Mouse (Mus musculus) neural tube, embryonic 13.5 days (tissue): ENCODE data around the gene Mmel1. TPM values are rescaled to one million over a fixed set of nuclear protein-coding genes. Genes with fewer than 3 reads are reported as not detected.

ENCODE experiments used
- ATAC-seq: fragments of 200-750 bp; cut with Nextera tagmentation; 2 replicates; pipeline ENCODE4 v1.8.0; 2017; ENCODE audit warnings: low read depth, mild to moderate bottlenecking, moderate TSS enrichment, moderate library complexity
- H3K27ac ChIP-seq: fragments of 300-500 bp; sonication (generic); replicated peaks from 2 replicates; pipeline ENCODE4 v1.5.1; 2015; ENCODE audit warnings: moderate library complexity, mild to moderate bottlenecking, inconsistent platforms
- H3K27me3 ChIP-seq: fragments of 300-500 bp; sonication (generic); 2 replicates; pipeline ENCODE4 v1.6.1; 2015; ENCODE audit warnings: mild to moderate bottlenecking, inconsistent platforms
- H3K36me3 ChIP-seq: fragments of 300-500 bp; sonication (generic); 2 replicates; pipeline ENCODE4 v1.6.1; 2015; ENCODE audit warnings: mild to moderate bottlenecking, inconsistent platforms
- H3K4me1 ChIP-seq: fragments of 300-500 bp; sonication (generic); replicated peaks from 2 replicates; pipeline ENCODE4 v1.6.1; 2015; ENCODE audit warnings: inconsistent platforms
- H3K4me2 ChIP-seq: fragments of 300-500 bp; sonication (generic); 2 replicates; pipeline ENCODE4 v1.6.1; 2015; ENCODE audit warnings: inconsistent platforms, mild to moderate bottlenecking, moderate library complexity
- H3K4me3 ChIP-seq: fragments of 300-500 bp; sonication (generic); 2 replicates; pipeline ENCODE4 v1.5.1; 2015; ENCODE audit warnings: mild to moderate bottlenecking, inconsistent platforms
- H3K9ac ChIP-seq: fragments of 300-500 bp; sonication (generic); 2 replicates; pipeline ENCODE4 v1.6.1; 2015; ENCODE audit warnings: moderate library complexity, mild to moderate bottlenecking, inconsistent platforms
- H3K9me3 ChIP-seq: fragments of 300-500 bp; sonication (generic); 2 replicates; pipeline ENCODE4 v1.6.1; 2016; ENCODE audit warnings: inconsistent platforms
- WGBS: fragments of 180-500 bp; shearing (Covaris S2); methylation state at CpG from one replicate; pipeline ENCODE4 v1.1.7; 2015; 5-methylcytosine and 5-hydroxymethylcytosine counted together
- polyA plus RNA-seq: library from polyadenylated mRNA; unstranded; fragments of >200 nt; fragmentation: Nextera tagmentation; extraction: Ambion mirVana; gene quantifications from 2 replicates; pipeline ENCODE4 v1.2.1, GENCODE M21; 2015

The Mmel1 gene
- polyA plus RNA-seq, 1 experiment from 2014 or later = 0.17 TPM

GRCm38 (mm10) chr4:154914707-154915106, 45.3 kb downstream of the Mmel1 start:
- Histone ChIP-seq H3K9me3 (no peaks in the 10 kb centered on the region), H3K27ac (no peak overlapping the region), H3K36me3 (no peaks in the 10 kb centered on the region), H3K4me1 (no peaks in the 10 kb centered on the region), H3K9ac (no peak overlapping the region), H3K4me3 (no peak overlapping the region), H3K4me2 (no peak overlapping the region), H3K27me3 (no peaks in the 10 kb centered on the region)
- WGBS = 82% methylated on average over 3 of the region's 3 CpGs
- no peak for ATAC-seq

- H3K9ac ChIP-seq = no peak overlapping the region
- H3K27ac ChIP-seq = no peak overlapping the region
- H3K4me2 ChIP-seq = no peak overlapping the region
- no peaks in the 10 kb centered on the region for H3K9me3 ChIP-seq
- no peaks in the 10 kb centered on the region for H3K36me3 ChIP-seq
- no peak overlapping the region for H3K4me3 ChIP-seq
- H3K4me1 ChIP-seq = no peaks in the 10 kb centered on the region
- H3K27me3 ChIP-seq = no peaks in the 10 kb centered on the region
- ATAC-seq = no peak
- 86% methylated on average over 10 of the region's 10 CpGs for WGBS
These were observed 45.9 kb downstream of the Mmel1 start for GRCm38 (mm10) chr4:154915286-154915685.

- no peak for ATAC-seq
- WGBS = 85% methylated on average over 4 of the region's 4 CpGs
These were observed 47.3 kb downstream of the Mmel1 start for GRCm38 (mm10) chr4:154916662-154917061.

GRCm38 (mm10) chr4:154922291-154922690, 52.9 kb downstream of the Mmel1 start:
- WGBS = 78% methylated on average over 4 of the region's 4 CpGs
- H3K9me3 ChIP-seq = no peaks in the 10 kb centered on the region
- H3K4me2 ChIP-seq = no peak overlapping the region
- no peaks in the 10 kb centered on the region for H3K4me1 ChIP-seq
- H3K9ac ChIP-seq = no peak overlapping the region
- no peak overlapping the region for H3K4me3 ChIP-seq
- ATAC-seq = no peak
- H3K27me3 ChIP-seq = no peaks in the 10 kb centered on the region
- H3K36me3 ChIP-seq = no peaks in the 10 kb centered on the region
- no peak overlapping the region for H3K27ac ChIP-seq

More at GRCm38 (mm10) chr4:154916662-154917061, 47.3 kb downstream of the Mmel1 start:
- Histone ChIP-seq H3K36me3 (no peaks in the 10 kb centered on the region), H3K9me3 (no peaks in the 10 kb centered on the region), H3K4me3 (no peak overlapping the region), H3K4me1 (no peaks in the 10 kb centered on the region), H3K4me2 (no peak overlapping the region), H3K27ac (no peak overlapping the region), H3K9ac (no peak overlapping the region), H3K27me3 (no peaks in the 10 kb centered on the region)

GRCm38 (mm10) chr4:154922931-154923330, 53.5 kb downstream of the Mmel1 start:
- Histone ChIP-seq H3K36me3 (no peaks in the 10 kb centered on the region), H3K4me2 (no peak overlapping the region), H3K9ac (no peak overlapping the region), H3K9me3 (no peaks in the 10 kb centered on the region), H3K27me3 (no peaks in the 10 kb centered on the region), H3K4me3 (no peak overlapping the region), H3K4me1 (no peaks in the 10 kb centered on the region), H3K27ac (no peak overlapping the region)
- WGBS = 87% methylated on average over 5 of the region's 5 CpGs
- ATAC-seq = no peak

DNA sequence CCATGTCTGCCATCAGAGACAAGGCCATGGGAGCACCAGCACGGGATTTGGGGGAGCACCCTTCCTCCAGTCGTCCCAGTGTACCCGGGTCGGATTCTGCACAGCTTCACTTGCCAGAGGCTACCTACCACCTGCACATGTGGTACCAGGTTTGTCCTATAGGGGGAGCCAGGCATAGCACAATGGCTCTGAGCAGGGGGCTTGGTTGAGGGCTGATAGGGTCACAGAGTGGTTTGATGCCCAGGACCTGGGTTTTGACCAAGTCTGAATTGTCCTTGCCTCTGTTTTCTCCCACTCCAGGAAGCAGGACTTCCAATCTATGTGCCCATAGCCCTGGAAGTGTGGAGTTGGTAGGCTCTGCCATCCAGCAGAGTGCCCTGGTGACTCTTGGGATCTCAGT, 56.0 kb downstream of the Mmel1 start:
- no peaks in the 10 kb centered on the region for H3K36me3 ChIP-seq
- no peak overlapping the region for H3K4me2 ChIP-seq
- H3K9ac ChIP-seq = no peak overlapping the region
- H3K9me3 ChIP-seq = no peaks in the 10 kb centered on the region
- 50% methylated on average over 4 of the region's 4 CpGs for WGBS
- ATAC-seq = no peak
- H3K4me3 ChIP-seq = no peak overlapping the region
- H3K27ac ChIP-seq = no peak overlapping the region
- H3K4me1 ChIP-seq = no peaks in the 10 kb centered on the region
- no peaks in the 10 kb centered on the region for H3K27me3 ChIP-seq

DNA sequence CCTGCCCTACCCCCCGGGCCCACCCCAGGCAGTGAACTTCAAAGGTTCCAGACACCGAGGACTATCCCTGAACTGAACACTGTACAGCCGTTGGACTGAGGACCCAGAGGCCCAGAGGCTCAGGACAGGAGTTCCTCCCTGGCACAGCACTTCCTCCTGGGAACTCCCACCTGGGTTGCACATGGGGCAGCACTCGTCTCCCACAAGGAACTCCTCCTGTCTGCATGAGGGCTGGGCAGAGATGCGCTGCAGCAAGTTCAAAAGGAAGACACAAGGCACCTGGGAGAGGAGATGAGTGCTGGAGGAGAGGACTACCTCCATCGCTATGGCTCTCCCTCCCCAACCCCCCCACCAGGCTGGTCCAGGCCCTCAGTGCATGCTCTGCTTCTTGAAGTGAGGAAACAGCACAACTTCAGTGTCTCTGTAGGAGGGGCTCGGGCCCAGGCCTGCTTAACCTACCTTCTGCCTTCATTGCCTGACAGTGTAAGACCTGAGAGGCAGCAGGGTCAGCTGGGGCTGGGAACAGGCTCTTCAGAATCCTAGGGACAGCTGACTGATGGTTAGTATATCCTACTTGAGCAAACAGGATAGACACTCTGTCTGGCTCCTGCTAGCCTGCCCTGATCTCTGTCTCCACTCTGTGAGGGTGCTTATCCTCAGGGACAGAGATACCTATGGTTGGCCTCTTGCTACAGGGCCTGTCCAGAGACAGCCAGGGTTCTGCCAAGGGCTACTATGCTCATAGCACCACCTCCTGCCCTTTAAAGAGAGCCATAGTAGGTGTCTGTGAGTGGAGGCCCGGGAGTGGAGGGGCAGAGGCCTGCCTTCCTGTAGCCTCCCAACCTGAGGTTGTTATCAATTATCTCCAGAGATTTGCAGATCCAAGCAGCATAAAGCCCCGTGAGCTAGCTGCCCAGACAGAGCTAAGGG, 57.8 kb downstream of the Mmel1 start:
- Histone ChIP-seq H3K36me3 (no peaks in the 10 kb centered on the region), H3K9me3 (no peaks in the 10 kb centered on the region), H3K4me1 (no peaks in the 10 kb centered on the region), H3K4me2 (peak overlapping the region; percentile 13; the same call in 1 of the 2 replicates), H3K27me3 (no peaks in the 10 kb centered on the region), H3K27ac (peak overlapping the region; percentile 13; the same call in 1 of the 2 replicates), H3K4me3 (no peak overlapping the region), H3K9ac (no peak overlapping the region)
- no peak for ATAC-seq
- 66% methylated on average over 9 of the region's 9 CpGs for WGBS

DNA sequence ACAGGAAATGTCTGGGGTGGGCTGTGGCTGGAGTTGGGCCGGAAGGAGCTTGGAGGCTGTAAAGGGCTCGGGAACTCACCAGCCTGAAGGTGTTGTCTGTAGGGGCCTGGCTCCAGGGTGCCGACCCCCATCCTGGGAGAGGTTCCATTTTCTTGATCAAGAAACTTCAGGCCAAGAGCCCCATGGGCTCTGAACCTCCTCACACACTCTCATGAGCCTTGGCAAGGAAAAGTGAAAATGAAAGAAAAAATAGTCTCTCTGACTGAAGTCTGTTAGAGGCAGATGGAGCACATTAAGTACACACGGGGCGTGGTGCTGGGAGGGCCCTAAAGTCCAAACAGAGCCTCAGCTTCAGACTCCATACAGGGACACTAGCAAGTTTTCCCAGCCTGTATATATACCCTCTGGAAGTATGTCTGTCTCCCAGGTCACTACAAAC, 58.5 kb downstream of the Mmel1 start:
- no peaks in the 10 kb centered on the region for H3K36me3 ChIP-seq
- H3K9me3 ChIP-seq = no peaks in the 10 kb centered on the region
- H3K4me3 ChIP-seq = no peak overlapping the region
- no peaks in the 10 kb centered on the region for H3K27me3 ChIP-seq
- 66% methylated on average over 5 of the region's 5 CpGs for WGBS
- H3K9ac ChIP-seq = no peak overlapping the region
- H3K4me1 ChIP-seq = no peaks in the 10 kb centered on the region
- peak overlapping the region; percentile 13; the same call in 1 of the 2 replicates for H3K27ac ChIP-seq
- H3K4me2 ChIP-seq = peak overlapping the region; percentile 13; the same call in 1 of the 2 replicates
- no peak for ATAC-seq

GRCm38 (mm10) chr4:154928395-154929087, 59.2 kb downstream of the Mmel1 start, which contains the start of gene Tnfrsf14:
Gene Tnfrsf14, minus strand, starts transcription at chr4:154928563.
- WGBS = 52% methylated on average over 12 of the region's 12 CpGs
- Histone ChIP-seq H3K4me1 (no peaks in the 10 kb centered on the region; the same call in 1 of the 2 replicates), H3K9ac (no peak within 1 kb of the TSS), H3K36me3 (no peaks in the 10 kb centered on the region), H3K27me3 (no peaks in the 10 kb centered on the region), H3K27ac (peak within 1 kb of the TSS; percentile 13; the same call in 1 of the 2 replicates), H3K4me2 (peak within 1 kb of the TSS; percentile 13; the same call in 1 of the 2 replicates), H3K9me3 (no peaks in the 10 kb centered on the region), H3K4me3 (no peak within 1 kb of the TSS)
- ATAC-seq = no peak

DNA sequence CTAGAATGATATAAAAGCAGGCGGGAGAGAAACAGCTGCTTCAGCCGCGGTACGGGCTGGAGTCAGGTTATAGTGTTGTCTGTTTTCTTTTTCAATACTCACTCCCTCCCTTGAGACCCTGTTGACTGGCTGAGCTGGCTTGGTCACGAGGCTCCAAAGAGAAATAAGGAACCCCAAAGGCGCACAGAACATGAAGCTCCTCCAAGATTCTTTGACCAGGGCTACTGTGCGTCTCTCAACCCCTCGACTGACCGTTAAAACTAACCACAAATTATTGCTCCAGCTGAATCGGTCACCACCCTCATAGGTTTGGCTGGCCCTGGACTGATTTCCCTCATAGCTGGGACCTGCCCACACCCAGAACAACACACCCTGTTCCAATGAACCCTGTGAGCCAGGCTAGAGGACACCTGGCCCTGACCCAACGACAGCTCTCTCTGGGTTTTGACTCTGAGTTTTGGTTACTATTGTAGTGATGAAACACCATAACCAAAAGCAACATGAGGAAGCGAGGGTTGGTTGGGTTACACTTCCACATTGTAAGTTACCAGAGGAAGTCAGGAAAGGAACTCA, 59.8 kb downstream of the Mmel1 start:
- 79% methylated on average over 12 of the region's 12 CpGs for WGBS
- no peaks in the 10 kb centered on the region for H3K27me3 ChIP-seq
- no peak overlapping the region for H3K4me3 ChIP-seq
- no peaks in the 10 kb centered on the region for H3K9me3 ChIP-seq
- H3K36me3 ChIP-seq = no peaks in the 10 kb centered on the region
- H3K27ac ChIP-seq = no peak overlapping the region
- no peaks in the 10 kb centered on the region; the same call in 1 of the 2 replicates for H3K4me1 ChIP-seq
- H3K9ac ChIP-seq = no peak overlapping the region
- H3K4me2 ChIP-seq = no peak overlapping the region
- no peak for ATAC-seq

DNA sequence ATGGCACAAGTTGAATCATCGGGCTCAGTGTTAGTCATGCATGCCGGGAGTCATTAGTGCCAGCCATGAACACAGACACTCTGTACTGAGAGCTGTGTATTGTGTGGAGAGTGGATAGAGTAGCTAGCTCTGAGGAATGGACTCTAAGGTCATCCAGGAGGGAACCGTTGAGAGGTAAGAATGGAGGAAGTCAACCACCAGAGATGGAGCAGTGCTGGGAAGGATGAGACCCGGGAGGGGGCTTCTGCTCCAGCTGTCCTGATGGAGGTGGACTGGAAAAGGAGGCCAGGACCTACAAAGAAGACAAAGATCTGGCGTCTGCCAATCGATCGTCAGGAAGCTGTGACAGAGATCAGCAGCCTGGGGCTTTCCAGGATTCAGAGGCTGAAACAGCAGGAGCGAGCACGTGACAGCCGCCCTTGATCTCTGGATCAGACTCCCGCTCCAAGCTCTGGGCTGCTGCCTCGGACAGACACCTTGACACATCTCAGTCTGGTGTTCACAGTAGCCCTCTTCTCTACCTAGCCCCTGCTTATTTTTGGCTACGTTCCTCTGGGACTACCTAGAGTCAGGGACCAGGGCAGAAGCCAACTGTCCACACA, 64.0 kb downstream of the Mmel1 start:
- Histone ChIP-seq H3K36me3 (no peaks in the 10 kb centered on the region), H3K9me3 (no peaks in the 10 kb centered on the region), H3K4me3 (no peak overlapping the region), H3K4me1 (no peaks in the 10 kb centered on the region; the same call in 1 of the 2 replicates), H3K27ac (no peak overlapping the region), H3K4me2 (no peak overlapping the region), H3K27me3 (no peaks in the 10 kb centered on the region), H3K9ac (no peak overlapping the region)
- ATAC-seq = no peak
- WGBS = 63% methylated on average over 13 of the region's 13 CpGs
